Mouse (Mus musculus) midbrain, postnatal 0 days (tissue): Measurements from ENCODE around the gene Gm49425. TPM values are rescaled to one million over a fixed set of nuclear protein-coding genes. Genes with fewer than 3 reads are reported as not detected.
A peak's percentile ranks its signal among the peaks of the same experiment; 100 is the strongest.

Source experiments
- ATAC-seq: fragments of 200-750 bp; cut with Nextera tagmentation; 2 replicates; pipeline ENCODE4 v1.8.0; 2017; ENCODE audit warnings: moderate number of reproducible peaks, mild to moderate bottlenecking, moderate TSS enrichment, moderate library complexity; ENCODE audit not compliant: low FRiP score
- DNase-seq: peaks from one replicate; pipeline ENCODE4 v3.0.0-alpha.2; 2015; ENCODE audit warnings: low spot score
- H3K27ac ChIP-seq: fragments of 300-500 bp; sonication (generic); 2 replicates; pipeline ENCODE4 v1.5.1; 2014; ENCODE audit warnings: low read depth, mild to moderate bottlenecking, low read length, mixed read lengths
- H3K27me3 ChIP-seq: fragments of 300-500 bp; sonication (generic); 2 replicates; pipeline ENCODE4 v1.6.1; 2014; ENCODE audit warnings: low read length, control low read depth, mixed read lengths; ENCODE audit not compliant: insufficient read depth
- H3K36me3 ChIP-seq: fragments of 300-500 bp; sonication (generic); 2 replicates; pipeline ENCODE4 v1.6.1; 2014; ENCODE audit warnings: low read length, control low read depth, mixed read lengths; ENCODE audit not compliant: insufficient read depth
- H3K4me1 ChIP-seq: fragments of 300-500 bp; sonication (generic); 2 replicates; pipeline ENCODE4 v1.6.1; 2014; ENCODE audit warnings: mild to moderate bottlenecking, control low read depth, antibody characterized with exemption, low read length, mixed read lengths; ENCODE audit not compliant: insufficient read depth
- H3K4me2 ChIP-seq: fragments of 300-500 bp; sonication (generic); 2 replicates; pipeline ENCODE4 v1.6.1; 2014; ENCODE audit warnings: low read depth, mild to moderate bottlenecking, low read length, mixed read lengths; ENCODE audit not compliant: poor library complexity, severe bottlenecking
- H3K4me3 ChIP-seq: fragments of 300-500 bp; sonication (generic); 2 replicates; pipeline ENCODE4 v1.5.1; 2014; ENCODE audit warnings: low read depth, mild to moderate bottlenecking, low read length, moderate library complexity
- H3K9ac ChIP-seq: fragments of 300-500 bp; sonication (generic); replicated peaks from 2 replicates; pipeline ENCODE4 v1.6.1; 2014; ENCODE audit warnings: mild to moderate bottlenecking, low read length, moderate library complexity, mixed read lengths; ENCODE audit not compliant: poor library complexity, severe bottlenecking
- H3K9me3 ChIP-seq: fragments of 300-500 bp; sonication (generic); 2 replicates; pipeline ENCODE4 v1.6.1; 2016; ENCODE audit warnings: low read length, control low read depth
- CTCF ChIP-seq: IDR thresholded peaks from 2 replicates; pipeline ENCODE4 v1.5.1; 2016; ENCODE audit warnings: antibody characterized with exemption, mild to moderate bottlenecking
- WGBS: fragments of 180-500 bp; shearing (Covaris S2); extraction: QIAGEN DNeasy Blood & Tissue Kit; methylation state at CpG from one replicate; pipeline ENCODE4 v1.1.7; 2014; 5-methylcytosine and 5-hydroxymethylcytosine counted together
- polyA plus RNA-seq: library from polyadenylated mRNA; unstranded; fragments of >200 nt; fragmentation: Nextera tagmentation; extraction: Ambion mirVana; gene quantifications from 2 replicates; pipeline ENCODE4 v1.2.1, GENCODE M21; 2015
- total RNA-seq: library from RNA; depleted of rRNA; stranded (reverse); fragments of >200 nt; gene quantifications from 2 replicates; pipeline ENCODE4 v1.2.3, GENCODE M21; 2014

Gene Gm49425
- total and polyA plus RNA-seq, 2 experiments from 2014 or later: not detected

- H3K4me1 ChIP-seq: no peaks in the 10 kb centered on the region
- 50% methylated on average over 1 of the region's 1 CpGs for WGBS
- no peak for DNase-seq
- H3K36me3 ChIP-seq: no peaks in the 10 kb centered on the region
- H3K4me3 ChIP-seq: no peak overlapping the region
- no peak for TF ChIP-seq CTCF
- no peak overlapping the region for H3K27ac ChIP-seq
- no peaks in the 10 kb centered on the region for H3K9me3 ChIP-seq
- H3K27me3 ChIP-seq: no peaks in the 10 kb centered on the region
- no peak overlapping the region for H3K4me2 ChIP-seq
- no peak overlapping the region for H3K9ac ChIP-seq
- ATAC-seq: no peak
These were observed 22.9 kb downstream of the Gm49425 start for GRCm38 (mm10) chr15:101494203-101494602.

GRCm38 (mm10) chr15:101493713-101494112 lies 23.3 kb downstream of the Gm49425 start:
- Histone ChIP-seq H3K36me3 (no peaks in the 10 kb centered on the region), H3K27me3 (no peaks in the 10 kb centered on the region), H3K9ac (no peak overlapping the region), H3K27ac (no peak overlapping the region), H3K4me2 (no peak overlapping the region), H3K4me3 (no peak overlapping the region), H3K9me3 (no peaks in the 10 kb centered on the region), H3K4me1 (no peaks in the 10 kb centered on the region)
- ATAC-seq (no peak), DNase-seq (no peak)
- no peak for TF ChIP-seq CTCF
- WGBS: 86% methylated on average over 6 of the region's 6 CpGs

- ATAC-seq (no peak), DNase-seq (no peak)
- Histone ChIP-seq H3K4me2 (no peak overlapping the region), H3K4me3 (no peak overlapping the region), H3K27ac (no peak overlapping the region), H3K9me3 (no peaks in the 10 kb centered on the region), H3K9ac (no peak overlapping the region), H3K4me1 (no peaks in the 10 kb centered on the region), H3K36me3 (no peaks in the 10 kb centered on the region), H3K27me3 (no peaks in the 10 kb centered on the region)
- WGBS: 71% methylated on average over 8 of the region's 8 CpGs
- no peak for TF ChIP-seq CTCF
These were observed 24.3 kb downstream of the Gm49425 start for GRCm38 (mm10) chr15:101492718-101493117.

- ATAC-seq: no peak
- no peak for TF ChIP-seq CTCF
- Histone ChIP-seq H3K4me2 (no peak within 1 kb of the TSS), H3K9ac (no peak within 1 kb of the TSS), H3K27ac (no peak within 1 kb of the TSS), H3K9me3 (no peaks in the 10 kb centered on the region), H3K4me1 (no peaks in the 10 kb centered on the region), H3K4me3 (no peak within 1 kb of the TSS), H3K36me3 (no peaks in the 10 kb centered on the region), H3K27me3 (no peaks in the 10 kb centered on the region)
- WGBS: 49% methylated on average over 6 of the region's 6 CpGs
- DNase-seq: peak; percentile 26
These were observed 25.6 kb downstream of the Gm49425 start, which contains the start of gene Krt83 for GRCm38 (mm10) chr15:101491431-101491830. Gene Krt83, minus strand, starts transcription at chr15:101491512.

- no peak for TF ChIP-seq CTCF
- Histone ChIP-seq H3K27me3 (no peaks in the 10 kb centered on the region), H3K36me3 (no peaks in the 10 kb centered on the region), H3K9ac (no peak overlapping the region), H3K9me3 (no peaks in the 10 kb centered on the region), H3K4me1 (no peaks in the 10 kb centered on the region), H3K4me3 (no peak overlapping the region), H3K27ac (no peak overlapping the region), H3K4me2 (no peak overlapping the region)
- 72% methylated on average over 11 of the region's 11 CpGs for whole genome bisulfite sequencing
- DNase-seq (no peak), ATAC-seq (no peak)
These were observed 31.0 kb downstream of the Gm49425 start for GRCm38 (mm10) chr15:101485911-101486635.

GRCm38 (mm10) chr15:101484939-101485338 lies 32.1 kb downstream of the Gm49425 start:
- Histone ChIP-seq H3K9ac (no peak overlapping the region), H3K36me3 (no peaks in the 10 kb centered on the region), H3K9me3 (no peaks in the 10 kb centered on the region), H3K27me3 (no peaks in the 10 kb centered on the region), H3K4me3 (no peak overlapping the region), H3K27ac (no peak overlapping the region), H3K4me1 (no peaks in the 10 kb centered on the region), H3K4me2 (no peak overlapping the region)
- no peak for TF ChIP-seq CTCF
- DNase-seq: no peak
- no peak for ATAC-seq
- 82% methylated on average over 1 of the region's 1 CpGs for WGBS
